Mouse (Mus musculus) hindbrain, embryonic 11.5 days (tissue): ENCODE results near the gene Reg4. TPM values are rescaled to one million over a fixed set of nuclear protein-coding genes. Genes with fewer than 3 reads are reported as not detected.
A peak's percentile ranks its signal among the peaks of the same experiment; 100 is the strongest.

Experiments used
- ATAC-seq: fragments of 200-750 bp; cut with Nextera tagmentation; 2 replicates; pipeline ENCODE4 v1.8.0; 2017; ENCODE audit warnings: mild to moderate bottlenecking, moderate TSS enrichment, moderate library complexity; ENCODE audit not compliant: low FRiP score
- DNase-seq: peaks from one replicate; pipeline ENCODE4 v3.0.0-alpha.2; 2015; ENCODE audit warnings: low spot score
- H3K27ac ChIP-seq: fragments of 300-500 bp; sonication (generic); 2 replicates; pipeline ENCODE4 v1.5.1; 2014; ENCODE audit warnings: mild to moderate bottlenecking, low read depth, low read length
- H3K27me3 ChIP-seq: fragments of 300-500 bp; sonication (generic); 2 replicates; pipeline ENCODE4 v1.6.1; 2014; ENCODE audit warnings: mild to moderate bottlenecking, low read length, moderate library complexity, mixed read lengths; ENCODE audit not compliant: control insufficient read depth, insufficient read depth
- H3K36me3 ChIP-seq: fragments of 300-500 bp; sonication (generic); 2 replicates; pipeline ENCODE4 v1.6.1; 2014; ENCODE audit warnings: mild to moderate bottlenecking, low read length, moderate library complexity, mixed read lengths; ENCODE audit not compliant: control insufficient read depth, insufficient read depth
- H3K4me1 ChIP-seq: fragments of 300-500 bp; sonication (generic); replicated peaks from 2 replicates; pipeline ENCODE4 v1.6.1; 2014; ENCODE audit warnings: low read length, mixed read lengths; ENCODE audit not compliant: control insufficient read depth, insufficient read depth
- H3K4me2 ChIP-seq: fragments of 300-500 bp; sonication (generic); replicated peaks from 2 replicates; pipeline ENCODE4 v1.6.1; 2014; ENCODE audit warnings: mild to moderate bottlenecking, low read depth, low read length
- H3K4me3 ChIP-seq: fragments of 300-500 bp; sonication (generic); 2 replicates; pipeline ENCODE4 v1.5.1; 2014; ENCODE audit warnings: low read depth, low read length
- H3K9ac ChIP-seq: fragments of 300-500 bp; sonication (generic); 2 replicates; pipeline ENCODE4 v1.6.1; 2014; ENCODE audit warnings: low read depth, low read length
- H3K9me3 ChIP-seq: fragments of 300-500 bp; sonication (generic); 2 replicates; pipeline ENCODE4 v1.6.1; 2016; ENCODE audit warnings: low read length; ENCODE audit not compliant: control insufficient read depth
- WGBS: fragments of 180-500 bp; shearing (Covaris S2); extraction: QIAGEN DNeasy Blood & Tissue Kit; methylation state at CpG from one replicate; pipeline ENCODE4 v1.1.7; 2014; 5-methylcytosine and 5-hydroxymethylcytosine counted together
- polyA plus RNA-seq: library from polyadenylated mRNA; unstranded; fragments of >200 nt; fragmentation: Nextera tagmentation; extraction: Ambion mirVana; gene quantifications from 2 replicates; pipeline ENCODE4 v1.2.1, GENCODE M21; 2014

Reg4 gene
- polyA plus RNA-seq, 1 experiment from 2014 or later, result not detected

GRCm38 (mm10) chr3:98260534-98260933, 38.6 kb downstream of the Reg4 start:
- H3K27me3 ChIP-seq, result no peaks in the 10 kb centered on the region
- DNase-seq (no peak), ATAC-seq (no peak)
- 83% methylated on average over 3 of the region's 3 CpGs for WGBS
- H3K36me3 ChIP-seq, result no peaks in the 10 kb centered on the region
- no peak overlapping the region for H3K27ac ChIP-seq
- no peak overlapping the region for H3K4me2 ChIP-seq
- H3K9ac ChIP-seq, result no peak overlapping the region
- no peak overlapping the region for H3K4me3 ChIP-seq
- no peaks in the 10 kb centered on the region for H3K9me3 ChIP-seq
- H3K4me1 ChIP-seq, result no peaks in the 10 kb centered on the region

GRCm38 (mm10) chr3:98261415-98261814, 39.5 kb downstream of the Reg4 start:
- H3K4me3 ChIP-seq, result no peak overlapping the region
- 89% methylated on average over 4 of the region's 4 CpGs for WGBS

DNA sequence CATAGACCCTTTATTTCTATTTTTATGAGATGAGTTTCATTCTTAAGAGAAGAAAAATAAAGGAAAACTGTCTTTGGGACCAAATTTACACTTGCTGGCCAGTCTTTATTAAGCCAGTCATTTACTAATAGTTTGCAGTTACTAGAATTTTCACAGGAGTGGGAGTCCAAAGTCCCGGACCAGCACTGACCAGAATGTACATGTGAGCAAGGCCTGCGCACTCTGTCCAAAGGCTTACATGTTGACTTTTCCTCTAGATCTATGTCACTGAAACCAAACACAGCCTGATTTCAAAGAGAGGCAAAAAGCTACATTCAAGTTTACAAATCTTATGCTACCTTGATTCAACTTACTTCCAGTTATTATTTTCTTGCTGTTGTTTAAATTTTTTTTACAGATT, 40.2 kb downstream of the Reg4 start:
- DNase-seq (no peak), ATAC-seq (no peak)
- Histone ChIP-seq H3K27ac (no peak overlapping the region), H3K36me3 (no peaks in the 10 kb centered on the region), H3K4me3 (no peak overlapping the region), H3K9me3 (no peaks in the 10 kb centered on the region), H3K27me3 (no peaks in the 10 kb centered on the region), H3K4me2 (no peak overlapping the region), H3K9ac (no peak overlapping the region), H3K4me1 (no peaks in the 10 kb centered on the region; the same call in 1 of the 2 replicates)
- 96% methylated on average over 2 of the region's 2 CpGs for WGBS

More at GRCm38 (mm10) chr3:98261415-98261814, 39.5 kb downstream of the Reg4 start:
- H3K27ac ChIP-seq, result no peak overlapping the region
- H3K9me3 ChIP-seq, result no peaks in the 10 kb centered on the region
- H3K27me3 ChIP-seq, result no peaks in the 10 kb centered on the region
- DNase-seq (no peak), ATAC-seq (no peak)
- no peaks in the 10 kb centered on the region for H3K4me1 ChIP-seq
- H3K36me3 ChIP-seq, result no peaks in the 10 kb centered on the region
- H3K9ac ChIP-seq, result no peak overlapping the region
- no peak overlapping the region for H3K4me2 ChIP-seq

GRCm38 (mm10) chr3:98267249-98267651, 45.3 kb downstream of the Reg4 start:
- Histone ChIP-seq H3K36me3 (no peaks in the 10 kb centered on the region), H3K4me2 (no peak overlapping the region), H3K4me1 (no peaks in the 10 kb centered on the region; the same call in 1 of the 2 replicates), H3K27ac (no peak overlapping the region), H3K4me3 (no peak overlapping the region), H3K27me3 (no peaks in the 10 kb centered on the region), H3K9ac (no peak overlapping the region), H3K9me3 (no peaks in the 10 kb centered on the region)
- DNase-seq, result peak; percentile 12
- 16% methylated on average over 6 of the region's 6 CpGs for WGBS
- ATAC-seq, result no peak

GRCm38 (mm10) chr3:98273623-98274398, 51.9 kb downstream of the Reg4 start:
- Histone ChIP-seq H3K4me1 (no peaks in the 10 kb centered on the region), H3K27ac (no peak overlapping the region), H3K27me3 (no peaks in the 10 kb centered on the region), H3K4me3 (no peak overlapping the region), H3K9ac (no peak overlapping the region), H3K36me3 (no peaks in the 10 kb centered on the region), H3K4me2 (no peak overlapping the region), H3K9me3 (no peaks in the 10 kb centered on the region)
- 63% methylated on average over 11 of the region's 11 CpGs for WGBS
- no peak for DNase-seq
- no peak for ATAC-seq

DNA sequence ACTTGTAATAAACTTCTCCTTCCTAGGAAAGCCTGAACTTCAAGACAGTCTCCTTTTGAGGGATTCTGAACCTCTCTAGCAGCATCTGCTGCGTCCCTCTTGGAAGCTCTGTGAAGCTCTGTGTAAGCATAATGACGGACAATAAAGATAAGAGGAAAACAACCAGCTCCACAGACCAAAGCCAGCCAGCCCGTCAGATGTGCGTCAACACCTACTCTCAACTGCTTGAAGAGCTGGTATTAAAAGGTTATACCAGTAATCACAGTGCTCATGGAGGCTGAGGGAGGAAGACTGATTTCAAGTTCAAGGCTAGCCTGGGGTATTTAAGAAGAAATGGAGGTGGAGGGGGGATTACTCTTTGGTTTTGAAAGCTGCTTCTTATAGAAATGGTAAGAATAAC, 57.7 kb downstream of the Reg4 start:
- Histone ChIP-seq H3K9me3 (no peaks in the 10 kb centered on the region), H3K4me2 (no peak overlapping the region), H3K27me3 (no peaks in the 10 kb centered on the region), H3K27ac (no peak overlapping the region), H3K4me3 (no peak overlapping the region), H3K36me3 (no peaks in the 10 kb centered on the region), H3K9ac (no peak overlapping the region), H3K4me1 (no peaks in the 10 kb centered on the region)
- ATAC-seq, result no peak
- no peak for DNase-seq
- 73% methylated on average over 4 of the region's 4 CpGs for WGBS

GRCm38 (mm10) chr3:98280204-98280932, 58.4 kb downstream of the Reg4 start, which contains the start of gene Hmgcs2:
Gene Hmgcs2 (plus strand): TSS chr3:98280435.
- H3K36me3 ChIP-seq, result no peaks in the 10 kb centered on the region
- H3K9me3 ChIP-seq, result no peaks in the 10 kb centered on the region
- 68% methylated on average over 14 of the region's 14 CpGs for WGBS
- ATAC-seq (peak; percentile 38), DNase-seq (peak; percentile 9)
- no peaks in the 10 kb centered on the region for H3K27me3 ChIP-seq
- H3K27ac ChIP-seq, result no peak within 1 kb of the TSS
- no peaks in the 10 kb centered on the region for H3K4me1 ChIP-seq
- H3K4me2 ChIP-seq, result no peak within 1 kb of the TSS
- H3K4me3 ChIP-seq, result no peak within 1 kb of the TSS
- no peak within 1 kb of the TSS for H3K9ac ChIP-seq

GRCm38 (mm10) chr3:98280933-98281678, 59.1 kb downstream of the Reg4 start:
- peak; percentile 76 for DNase-seq
- Histone ChIP-seq H3K4me2 (no peak overlapping the region), H3K9ac (no peak overlapping the region), H3K27ac (no peak overlapping the region), H3K9me3 (no peaks in the 10 kb centered on the region), H3K36me3 (no peaks in the 10 kb centered on the region), H3K4me1 (no peaks in the 10 kb centered on the region), H3K27me3 (no peaks in the 10 kb centered on the region), H3K4me3 (no peak overlapping the region)
- ATAC-seq, result peak; percentile 65; the same call in 1 of the 2 replicates
- 44% methylated on average over 12 of the region's 12 CpGs for WGBS
